Mouse (Mus musculus) ES-Bruce4 (cell line): Measurements from ENCODE around the gene Ubiad1. TPM values are rescaled to one million over a fixed set of nuclear protein-coding genes. Genes with fewer than 3 reads are reported as not detected.

Experiments used
- H3K27ac ChIP-seq: 2 replicates; pipeline ENCODE4 v1.5.1; 2012; ENCODE audit warnings: low read length, inconsistent platforms; ENCODE audit not compliant: insufficient read depth
- H3K27me3 ChIP-seq: 2 replicates; pipeline ENCODE4 v1.6.1; 2012; ENCODE audit warnings: mild to moderate bottlenecking, low read length, inconsistent platforms; ENCODE audit not compliant: control insufficient read depth, poor library complexity, insufficient read depth, severe bottlenecking
- H3K36me3 ChIP-seq: 2 replicates; pipeline ENCODE4 v1.6.1; 2012; ENCODE audit warnings: inconsistent platforms, mild to moderate bottlenecking, low read length, moderate library complexity; ENCODE audit not compliant: control insufficient read depth, poor library complexity, insufficient read depth, severe bottlenecking
- H3K4me1 ChIP-seq: one replicate; pipeline ENCODE4 v1.8.1; 2011; ENCODE audit warnings: low read length; ENCODE audit not compliant: control insufficient read depth, insufficient read depth
- H3K4me3 ChIP-seq: 2 replicates; pipeline ENCODE4 v1.5.1; 2011; ENCODE audit warnings: low read depth, mild to moderate bottlenecking, low read length
- H3K9ac ChIP-seq: 2 replicates; pipeline ENCODE4 v1.6.1; 2012; ENCODE audit warnings: low read depth, mild to moderate bottlenecking, inconsistent platforms; ENCODE audit not compliant: poor library complexity, severe bottlenecking
- H3K9me3 ChIP-seq: replicated peaks from 2 replicates; pipeline ENCODE4 v1.6.1; 2012; ENCODE audit warnings: mild to moderate bottlenecking, low read length, inconsistent platforms; ENCODE audit not compliant: control insufficient read depth, poor library complexity, insufficient read depth, severe bottlenecking
- CTCF ChIP-seq: IDR thresholded peaks from one replicate; pipeline ENCODE4 v1.8.1; 2011; ENCODE audit warnings: low read depth, low read length
- EP300 ChIP-seq: IDR thresholded peaks from 2 replicates; pipeline ENCODE4 v1.6.1; 2011; ENCODE audit warnings: low read depth, low read length; ENCODE audit not compliant: insufficient read depth
- POLR2A ChIP-seq: IDR thresholded peaks from one replicate; pipeline ENCODE4 v1.8.1; 2011; ENCODE audit warnings: low read length; ENCODE audit not compliant: insufficient read depth
- polyA plus RNA-seq: library from polyadenylated mRNA; stranded (reverse); fragments of >200 nt; gene quantifications from 2 replicates; pipeline ENCODE4 v1.2.4, GENCODE M21; 2011; ENCODE audit warnings: low read depth; ENCODE audit not compliant: missing spikeins, insufficient read depth, insufficient read length

Ubiad1 gene
- polyA plus RNA-seq: 7.5 and 10.3 TPM in 2 replicates

DNA sequence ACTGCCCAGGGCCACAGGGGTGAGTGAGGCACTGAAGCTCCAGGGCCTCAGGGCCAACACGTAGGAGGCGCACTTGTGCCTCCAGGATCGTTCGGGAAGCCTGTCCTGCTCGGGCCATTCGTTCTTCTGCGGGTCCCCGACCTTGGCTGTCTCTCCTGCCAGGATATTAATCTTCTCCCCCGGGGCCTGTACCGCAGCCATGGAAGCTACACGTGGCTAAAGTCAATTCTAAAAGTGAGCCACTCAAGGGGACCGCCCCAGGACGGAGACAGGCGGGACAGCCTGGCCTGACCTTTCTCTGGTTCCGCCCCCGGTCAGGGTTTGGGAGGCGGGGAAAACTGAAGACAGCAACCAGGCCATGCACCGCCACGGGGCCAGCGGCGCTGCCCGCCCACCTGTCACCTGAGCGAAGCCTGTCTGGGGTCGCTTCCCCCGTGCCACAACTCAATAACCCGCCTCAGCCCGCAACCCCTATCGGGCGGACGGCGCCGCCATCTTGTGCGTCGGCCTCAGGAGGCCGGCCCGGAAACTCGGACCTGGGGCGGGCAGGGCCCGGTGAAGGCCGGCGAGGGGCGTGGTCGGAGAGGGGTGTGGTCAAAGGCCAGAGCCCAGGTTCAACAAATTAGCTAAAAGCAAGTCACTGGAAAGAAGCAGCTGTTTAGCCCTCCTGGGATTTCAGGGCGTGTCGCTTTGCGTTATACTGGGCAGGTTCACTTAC lies at the start of gene Ubiad1:
Ubiad1 (minus strand) TSS at position 522 of the 718 bp plus-strand sequence.
- Histone ChIP-seq H3K4me1 (peaks cover 1% of the 10 kb centered on the region), H3K27me3 (no peaks in the 10 kb centered on the region), H3K36me3 (no peaks in the 10 kb centered on the region), H3K4me3 (peak within 1 kb of the TSS; percentile 85), H3K9ac (peak within 1 kb of the TSS; percentile 74), H3K27ac (0 out of 2 replicates have a peak within 1 kb of the TSS, but pooled peaks have one; percentile 13), H3K9me3 (no peaks in the 10 kb centered on the region)
- TF ChIP-seq POLR2A (peak; percentile 31), EP300 (no peak)

DNA sequence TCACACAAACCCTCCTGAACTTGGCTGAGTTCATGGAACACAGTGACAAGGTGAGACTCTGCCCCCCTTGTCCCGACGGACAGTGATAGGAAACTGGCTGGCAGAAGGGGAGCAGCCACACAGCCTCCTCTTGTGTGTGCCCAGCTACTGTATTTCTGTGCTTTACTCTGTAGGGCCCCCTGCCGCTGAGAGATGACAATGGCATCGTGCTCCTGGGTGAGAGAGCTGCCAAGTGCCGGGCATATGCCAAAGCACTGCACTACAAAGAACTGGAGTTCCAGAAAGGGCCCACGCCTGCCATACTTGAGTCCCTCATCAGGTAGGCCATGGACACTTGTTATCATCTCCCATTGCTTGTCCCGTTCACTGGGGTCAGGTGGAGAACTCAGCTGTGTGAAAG lies 46.9 kb upstream of the Ubiad1 start:
- Histone ChIP-seq H3K36me3 (peaks cover 19% of the 10 kb centered on the region), H3K27me3 (no peaks in the 10 kb centered on the region), H3K4me1 (no peaks in the 10 kb centered on the region), H3K9me3 (no peaks in the 10 kb centered on the region), H3K9ac (no peak overlapping the region), H3K4me3 (no peak overlapping the region), H3K27ac (no peak overlapping the region)
- no peak for TF ChIP-seq POLR2A
- TF ChIP-seq CTCF: no peak
- no peak for TF ChIP-seq EP300

DNA sequence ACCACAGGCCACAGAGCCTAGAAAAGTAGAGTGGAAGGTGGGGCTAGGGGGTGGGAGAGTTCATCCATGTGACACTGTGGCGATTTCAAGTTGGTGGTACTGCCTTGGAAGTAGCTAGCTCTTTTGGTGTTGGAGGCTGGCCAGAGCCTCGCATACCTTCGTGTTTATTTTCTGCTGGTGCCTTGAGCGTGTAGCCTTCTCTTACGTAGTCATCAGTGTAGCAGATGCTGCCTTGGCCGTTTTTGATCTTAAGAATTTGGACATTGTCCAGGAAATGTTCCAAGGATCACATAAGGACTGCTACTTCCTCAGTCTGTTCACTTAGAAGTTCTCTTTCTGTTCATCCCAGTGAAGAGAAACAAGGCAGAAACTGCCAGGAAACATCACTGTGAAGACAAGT lies 45.9 kb upstream of the Ubiad1 start:
- no peak overlapping the region for H3K9ac ChIP-seq
- no peaks in the 10 kb centered on the region for H3K27me3 ChIP-seq
- H3K27ac ChIP-seq: no peak overlapping the region
- no peaks in the 10 kb centered on the region for H3K9me3 ChIP-seq
- TF ChIP-seq EP300 (no peak), POLR2A (no peak), CTCF (no peak)
- no peak overlapping the region for H3K4me3 ChIP-seq
- no peaks in the 10 kb centered on the region for H3K4me1 ChIP-seq
- H3K36me3 ChIP-seq: peaks cover 28% of the 10 kb centered on the region

DNA sequence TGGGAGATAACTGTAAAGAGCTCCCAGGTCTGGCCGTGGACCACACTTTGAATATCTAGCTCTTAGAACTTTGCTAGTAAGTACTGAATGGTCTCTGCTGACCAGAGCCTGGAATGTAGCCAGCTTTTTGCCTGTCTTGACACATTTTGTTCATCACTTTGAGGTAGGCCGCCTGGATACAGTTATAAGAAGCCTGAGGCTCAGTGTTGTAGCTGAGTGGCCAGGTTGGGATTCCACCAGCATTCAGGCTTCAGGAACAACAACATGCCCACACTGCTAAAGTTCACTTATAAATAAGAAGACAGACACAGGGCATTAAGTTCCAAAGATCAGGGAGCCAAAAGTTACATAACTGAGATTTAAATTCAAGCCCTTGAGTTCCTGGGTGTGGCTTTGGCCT lies 43.3 kb upstream of the Ubiad1 start:
- Histone ChIP-seq H3K36me3 (peaks cover 40% of the 10 kb centered on the region), H3K4me1 (no peaks in the 10 kb centered on the region), H3K27me3 (no peaks in the 10 kb centered on the region), H3K27ac (no peak overlapping the region), H3K9ac (no peak overlapping the region), H3K4me3 (no peak overlapping the region), H3K9me3 (no peaks in the 10 kb centered on the region)
- no peak for TF ChIP-seq CTCF
- no peak for TF ChIP-seq EP300
- no peak for TF ChIP-seq POLR2A

DNA sequence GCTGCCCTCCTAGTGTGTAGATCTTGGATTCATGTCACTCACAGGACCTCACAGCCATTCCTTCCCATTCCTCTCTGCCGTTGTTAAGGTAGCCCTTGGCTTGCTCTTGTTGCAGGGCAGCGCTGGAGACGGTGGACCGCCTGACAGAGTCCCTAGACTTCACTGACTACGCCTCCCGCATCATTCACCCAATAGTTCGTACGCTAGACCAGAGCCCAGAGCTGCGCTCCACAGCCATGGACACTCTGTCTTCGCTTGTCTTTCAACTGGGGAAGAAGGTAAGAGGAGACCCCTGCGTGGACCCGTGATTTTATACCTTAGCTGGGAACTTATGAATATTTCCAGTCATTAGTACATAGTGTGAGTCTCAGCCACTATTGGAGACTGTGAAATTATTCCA lies 39.9 kb upstream of the Ubiad1 start:
- Histone ChIP-seq H3K4me1 (no peaks in the 10 kb centered on the region), H3K9ac (no peak overlapping the region), H3K27me3 (no peaks in the 10 kb centered on the region), H3K27ac (no peak overlapping the region), H3K36me3 (peaks cover 43% of the 10 kb centered on the region), H3K9me3 (no peaks in the 10 kb centered on the region), H3K4me3 (no peak overlapping the region)
- TF ChIP-seq EP300 (no peak), POLR2A (no peak), CTCF (no peak)

DNA sequence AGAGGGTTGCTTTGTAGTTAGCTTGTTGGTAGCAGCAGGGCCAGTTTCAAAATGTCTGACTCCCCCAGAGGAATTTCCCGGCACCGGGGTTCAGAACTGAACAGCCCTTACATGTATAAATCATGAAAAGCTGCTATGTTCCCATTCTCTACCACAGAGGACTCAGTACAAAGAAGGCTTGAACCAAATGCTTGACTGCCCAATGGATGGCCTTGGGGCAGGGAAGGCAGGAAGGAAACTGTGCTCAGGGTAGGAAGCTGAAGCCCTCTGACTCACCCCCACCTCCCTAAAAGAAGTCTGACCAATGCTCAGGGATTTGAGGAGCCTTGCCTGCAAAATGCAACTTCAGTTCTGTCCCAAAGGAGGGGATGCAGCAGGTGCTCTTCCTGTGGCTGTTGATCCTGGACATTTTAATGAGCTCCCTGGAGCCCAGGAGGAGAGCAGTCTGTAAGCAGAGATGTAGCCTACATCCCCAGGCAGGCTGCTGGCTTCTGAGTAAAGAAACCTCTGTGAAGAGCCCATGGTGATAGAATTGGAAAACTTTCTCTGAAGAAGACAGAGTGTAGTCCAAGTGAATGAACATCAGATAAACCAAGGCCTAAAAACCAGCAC lies 37.1 kb upstream of the Ubiad1 start:
- no peak overlapping the region for H3K9ac ChIP-seq
- no peaks in the 10 kb centered on the region for H3K4me1 ChIP-seq
- H3K36me3 ChIP-seq: peaks cover 31% of the 10 kb centered on the region
- no peak overlapping the region for H3K4me3 ChIP-seq
- TF ChIP-seq EP300 (no peak), CTCF (no peak), POLR2A (no peak)
- H3K27ac ChIP-seq: no peak overlapping the region
- no peaks in the 10 kb centered on the region for H3K27me3 ChIP-seq
- H3K9me3 ChIP-seq: no peaks in the 10 kb centered on the region
